Mouse (Mus musculus): ENCODE measurements around the gene Ift22.

DNA sequence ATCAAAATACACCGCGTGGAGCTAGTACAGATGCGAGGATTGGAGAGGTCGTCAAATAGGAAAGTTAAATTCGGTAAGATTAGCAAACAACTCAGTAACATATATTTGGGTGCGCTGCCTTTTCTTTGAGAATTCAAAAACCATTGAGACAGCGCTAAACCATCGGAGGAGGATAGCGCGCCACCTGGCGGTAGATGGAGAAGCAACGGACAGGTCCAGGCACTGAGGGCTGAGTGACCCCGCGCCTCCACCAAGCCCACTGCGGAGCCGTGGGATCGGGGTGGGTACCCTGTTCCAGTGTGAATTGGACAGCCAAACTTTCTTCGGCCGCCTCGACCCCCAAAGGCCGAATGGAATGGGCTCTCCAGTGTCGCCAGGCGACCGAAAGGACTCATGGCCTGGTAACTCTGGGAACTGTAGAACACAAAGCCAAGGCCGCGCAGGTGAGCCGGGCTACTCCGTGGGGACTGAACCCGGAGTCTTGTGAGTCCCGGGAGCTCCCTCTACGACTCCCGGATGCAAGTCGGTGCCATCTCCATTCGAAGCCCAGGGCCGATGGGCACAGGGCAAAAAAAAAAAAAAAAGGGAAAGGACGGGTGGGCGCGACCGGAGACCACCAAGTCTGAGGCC lies 26.5 kb upstream of the Ift22 start:
- TF ChIP-seq CTCF (IDR thresholded peaks at IDR 0.05; ENCODE audit: control insufficient read depth, insufficient read depth, low read length) (peak; percentile 89), POLR2A (IDR thresholded peaks at IDR 0.05; ENCODE audit: borderline replicate concordance, control insufficient read depth, low read depth, low read length) (no peak)
